Mouse (Mus musculus): ENCODE results near the gene Rassf3.

- no peak for TF ChIP-seq POLR2A (IDR thresholded peaks at IDR 0.05; ENCODE audit: borderline replicate concordance, control insufficient read depth, low read depth, low read length)
- no peak for TF ChIP-seq CTCF (IDR thresholded peaks at IDR 0.05; ENCODE audit: control insufficient read depth, insufficient read depth, low read length)
Measured at GRCm38 (mm10) chr10:121367780-121368179, 108.4 kb downstream of the Rassf3 start.
